Mouse (Mus musculus): ENCODE measurements at regions not wholly inside any gene's neighbourhood (a gene's known extent, or its start where the extent isn't known, plus 50 kb on each side); places are given as distances from the start of the nearest gene placed in this dataset.
A peak's percentile ranks its signal among the peaks of the same experiment; 100 is the strongest.

GRCm38 (mm10) chr2:168842261-168842740 is 74.6 kb upstream of the Sall4 start:
- ATAC-seq (replicated peaks; ENCODE audit: low FRiP score) (no peak), DNase-seq (ENCODE audit: low spot score) (no peak)
- H3K36me3 ChIP-seq (ENCODE audit: control insufficient read depth, insufficient read depth, low read length) = no peaks in the 10 kb centered on the region
- 4% methylated on average over 15 of the region's 15 CpGs for WGBS
- H3K4me2 ChIP-seq = peak overlapping the region; percentile 51
- no peak overlapping the region for H3K9ac ChIP-seq (ENCODE audit: low read depth, low read length)
- peaks cover 16% of the 10 kb centered on the region for H3K4me1 ChIP-seq (replicated peaks; ENCODE audit: control insufficient read depth, insufficient read depth, low read length)
- H3K27ac ChIP-seq (ENCODE audit: low read depth, low read length) = no peak overlapping the region
- H3K4me3 ChIP-seq (ENCODE audit: low read depth, low read length) = 0 out of 2 replicates have a peak overlapping the region, but pooled peaks have one; percentile 3
- no peaks in the 10 kb centered on the region for H3K9me3 ChIP-seq (ENCODE audit: control insufficient read depth, low read length)
- peaks cover 35% of the 10 kb centered on the region for H3K27me3 ChIP-seq (replicated peaks; ENCODE audit: control insufficient read depth, insufficient read depth, low read length)

- H3K36me3 ChIP-seq (ENCODE audit: control insufficient read depth, insufficient read depth, low read length) = no peaks in the 10 kb centered on the region
- peaks cover 35% of the 10 kb centered on the region for H3K27me3 ChIP-seq (replicated peaks; ENCODE audit: control insufficient read depth, insufficient read depth, low read length)
- H3K4me1 ChIP-seq (replicated peaks; ENCODE audit: control insufficient read depth, insufficient read depth, low read length) = peaks cover 16% of the 10 kb centered on the region
- DNase-seq (ENCODE audit: low spot score) = no peak
- no peaks in the 10 kb centered on the region for H3K9me3 ChIP-seq (ENCODE audit: control insufficient read depth, low read length)
- H3K9ac ChIP-seq (ENCODE audit: low read depth, low read length) = no peak overlapping the region
- 2% methylated on average over 11 of the region's 11 CpGs for WGBS
- ATAC-seq (replicated peaks; ENCODE audit: low FRiP score) = no peak
- H3K27ac ChIP-seq (ENCODE audit: low read depth, low read length) = no peak overlapping the region
- H3K4me2 ChIP-seq = peak overlapping the region; percentile 51
- no peak overlapping the region for H3K4me3 ChIP-seq (ENCODE audit: low read depth, low read length)
Observed at GRCm38 (mm10) chr2:168841713-168842045, 73.9 kb upstream of the Sall4 start.

GRCm38 (mm10) chr2:168840853-168841712 is 73.3 kb upstream of the Sall4 start:
- Histone ChIP-seq H3K4me3 (ENCODE audit: low read depth, low read length) (no peak overlapping the region), H3K9ac (ENCODE audit: low read depth, low read length) (no peak overlapping the region), H3K27me3 (replicated peaks; ENCODE audit: control insufficient read depth, insufficient read depth, low read length) (peaks cover 35% of the 10 kb centered on the region), H3K4me1 (replicated peaks; ENCODE audit: control insufficient read depth, insufficient read depth, low read length) (peaks cover 16% of the 10 kb centered on the region), H3K27ac (ENCODE audit: low read depth, low read length) (no peak overlapping the region), H3K36me3 (ENCODE audit: control insufficient read depth, insufficient read depth, low read length) (no peaks in the 10 kb centered on the region), H3K4me2 (peak overlapping the region; percentile 51), H3K9me3 (ENCODE audit: control insufficient read depth, low read length) (no peaks in the 10 kb centered on the region)
- ATAC-seq (replicated peaks; ENCODE audit: low FRiP score) (no peak), DNase-seq (ENCODE audit: low spot score) (no peak)
- WGBS = 6% methylated on average over 19 of the region's 19 CpGs

- no peaks in the 10 kb centered on the region for H3K9me3 ChIP-seq (ENCODE audit: control insufficient read depth, low read length)
- 4% methylated on average over 24 of the region's 24 CpGs for WGBS
- H3K27ac ChIP-seq (ENCODE audit: low read depth, low read length) = no peak overlapping the region
- peaks cover 32% of the 10 kb centered on the region for H3K27me3 ChIP-seq (replicated peaks; ENCODE audit: control insufficient read depth, insufficient read depth, low read length)
- H3K4me3 ChIP-seq (ENCODE audit: low read depth, low read length) = peak overlapping the region; percentile 19; the same call in 1 of the 2 replicates
- peaks cover 16% of the 10 kb centered on the region for H3K4me1 ChIP-seq (replicated peaks; ENCODE audit: control insufficient read depth, insufficient read depth, low read length)
- no peak for ATAC-seq (replicated peaks; ENCODE audit: low FRiP score)
- H3K9ac ChIP-seq (ENCODE audit: low read depth, low read length) = no peak overlapping the region
- peak overlapping the region; percentile 54 for H3K4me2 ChIP-seq
- DNase-seq (ENCODE audit: low spot score) = no peak
- H3K36me3 ChIP-seq (ENCODE audit: control insufficient read depth, insufficient read depth, low read length) = no peaks in the 10 kb centered on the region
Observed at GRCm38 (mm10) chr2:168839811-168840655, 72.3 kb upstream of the Sall4 start.

GRCm38 (mm10) chr2:168839221-168839620 is 71.5 kb upstream of the Sall4 start:
- Histone ChIP-seq H3K27me3 (replicated peaks; ENCODE audit: control insufficient read depth, insufficient read depth, low read length) (peaks cover 32% of the 10 kb centered on the region), H3K4me2 (peak overlapping the region; percentile 54)

GRCm38 (mm10) chr2:168838681-168839080 is 70.9 kb upstream of the Sall4 start:
- no peaks in the 10 kb centered on the region for H3K36me3 ChIP-seq (ENCODE audit: control insufficient read depth, insufficient read depth, low read length)
- 7% methylated on average over 12 of the region's 12 CpGs for WGBS
- no peak overlapping the region for H3K9ac ChIP-seq (ENCODE audit: low read depth, low read length)
- ATAC-seq (replicated peaks; ENCODE audit: low FRiP score) (0 out of 2 replicates have a peak, but pooled peaks have one; percentile 45), DNase-seq (ENCODE audit: low spot score) (peak; percentile 39)
- H3K27ac ChIP-seq (ENCODE audit: low read depth, low read length) = no peak overlapping the region
- H3K9me3 ChIP-seq (ENCODE audit: control insufficient read depth, low read length) = no peaks in the 10 kb centered on the region
- H3K4me2 ChIP-seq = peak overlapping the region; percentile 54
- no peak overlapping the region for H3K4me3 ChIP-seq (ENCODE audit: low read depth, low read length)
- H3K27me3 ChIP-seq (replicated peaks; ENCODE audit: control insufficient read depth, insufficient read depth, low read length) = peaks cover 32% of the 10 kb centered on the region
- H3K4me1 ChIP-seq (replicated peaks; ENCODE audit: control insufficient read depth, insufficient read depth, low read length) = peaks cover 16% of the 10 kb centered on the region

More at GRCm38 (mm10) chr2:168839221-168839620, 71.5 kb upstream of the Sall4 start:
- Histone ChIP-seq H3K9ac (ENCODE audit: low read depth, low read length) (no peak overlapping the region), H3K9me3 (ENCODE audit: control insufficient read depth, low read length) (no peaks in the 10 kb centered on the region), H3K4me1 (replicated peaks; ENCODE audit: control insufficient read depth, insufficient read depth, low read length) (peaks cover 16% of the 10 kb centered on the region), H3K27ac (ENCODE audit: low read depth, low read length) (no peak overlapping the region), H3K36me3 (ENCODE audit: control insufficient read depth, insufficient read depth, low read length) (no peaks in the 10 kb centered on the region), H3K4me3 (ENCODE audit: low read depth, low read length) (no peak overlapping the region)
- 10% methylated on average over 6 of the region's 6 CpGs for WGBS
- DNase-seq (ENCODE audit: low spot score) = no peak
- ATAC-seq (replicated peaks; ENCODE audit: low FRiP score) = no peak

GRCm38 (mm10) chr2:168837951-168838570 is 70.3 kb upstream of the Sall4 start:
- Histone ChIP-seq H3K27me3 (replicated peaks; ENCODE audit: control insufficient read depth, insufficient read depth, low read length) (peaks cover 29% of the 10 kb centered on the region), H3K4me3 (ENCODE audit: low read depth, low read length) (no peak overlapping the region), H3K4me1 (replicated peaks; ENCODE audit: control insufficient read depth, insufficient read depth, low read length) (peaks cover 16% of the 10 kb centered on the region), H3K9ac (ENCODE audit: low read depth, low read length) (no peak overlapping the region), H3K27ac (ENCODE audit: low read depth, low read length) (no peak overlapping the region), H3K9me3 (ENCODE audit: control insufficient read depth, low read length) (no peaks in the 10 kb centered on the region), H3K4me2 (peak overlapping the region; percentile 54), H3K36me3 (ENCODE audit: control insufficient read depth, insufficient read depth, low read length) (no peaks in the 10 kb centered on the region)
- DNase-seq (ENCODE audit: low spot score) (no peak), ATAC-seq (replicated peaks; ENCODE audit: low FRiP score) (no peak)
- WGBS = 36% methylated on average over 5 of the region's 5 CpGs

GRCm38 (mm10) chr2:168834771-168835170 is 67.0 kb upstream of the Sall4 start:
- no peaks in the 10 kb centered on the region; the same call in 1 of the 2 replicates for H3K27me3 ChIP-seq (replicated peaks; ENCODE audit: control insufficient read depth, insufficient read depth, low read length)
- peaks cover 13% of the 10 kb centered on the region for H3K4me1 ChIP-seq (replicated peaks; ENCODE audit: control insufficient read depth, insufficient read depth, low read length)
- DNase-seq (ENCODE audit: low spot score) (no peak), ATAC-seq (replicated peaks; ENCODE audit: low FRiP score) (no peak)
- no peak overlapping the region for H3K4me3 ChIP-seq (ENCODE audit: low read depth, low read length)
- H3K9me3 ChIP-seq (ENCODE audit: control insufficient read depth, low read length) = no peaks in the 10 kb centered on the region
- no peaks in the 10 kb centered on the region for H3K36me3 ChIP-seq (ENCODE audit: control insufficient read depth, insufficient read depth, low read length)
- WGBS = 88% methylated on average over 3 of the region's 3 CpGs
- no peak overlapping the region for H3K9ac ChIP-seq (ENCODE audit: low read depth, low read length)
- H3K4me2 ChIP-seq = no peak overlapping the region
- no peak overlapping the region for H3K27ac ChIP-seq (ENCODE audit: low read depth, low read length)

Data from liver, embryonic 11.5 days (tissue).